Mouse (Mus musculus) large intestine, adult 2 months (tissue): ENCODE results near the gene Crip2. TPM values are rescaled to one million over a fixed set of nuclear protein-coding genes. Genes with fewer than 3 reads are reported as not detected.

Experiments used
- DNase-seq: peaks from one replicate; pipeline ENCODE4 v3.0.0-alpha.2; 2012; ENCODE audit warnings: low read depth, low spot score
- WGBS: fragments of 180-500 bp; shearing (Covaris S2); methylation state at CpG from one replicate; pipeline ENCODE4 v1.1.7; 2018; 5-methylcytosine and 5-hydroxymethylcytosine counted together
- polyA plus RNA-seq: library from polyadenylated mRNA; depleted of rRNA; stranded (reverse); fragments of >200 nt; gene quantifications from 2 replicates; pipeline ENCODE4 v1.2.3, GENCODE M21; 2012

Gene Crip2
- polyA plus RNA-seq, 1 experiment, result 87.2 TPM

GRCm38 (mm10) chr12:113124726-113125125, 15.3 kb upstream of the Crip2 start:
- WGBS, result 82% methylated on average over 6 of the region's 6 CpGs

GRCm38 (mm10) chr12:113130732-113131131, 9.3 kb upstream of the Crip2 start:
- DNase-seq, result no peak
- WGBS, result 92% methylated on average over 8 of the region's 8 CpGs

More at GRCm38 (mm10) chr12:113124726-113125125, 15.3 kb upstream of the Crip2 start:
- no peak for DNase-seq

GRCm38 (mm10) chr12:113131601-113132000, 8.4 kb upstream of the Crip2 start:
- WGBS, result 96% methylated on average over 14 of the region's 14 CpGs
- no peak for DNase-seq

GRCm38 (mm10) chr12:113132567-113132966, 7.5 kb upstream of the Crip2 start:
- no peak for DNase-seq

GRCm38 (mm10) chr12:113133260-113133659, 6.8 kb upstream of the Crip2 start:
- no peak for DNase-seq
- WGBS, result 83% methylated on average over 9 of the region's 9 CpGs

More at GRCm38 (mm10) chr12:113132567-113132966, 7.5 kb upstream of the Crip2 start:
- 11% methylated on average over 2 of the region's 2 CpGs for WGBS

GRCm38 (mm10) chr12:113133861-113134403, 6.1 kb upstream of the Crip2 start:
- WGBS, result 56% methylated on average over 5 of the region's 5 CpGs
- no peak for DNase-seq

GRCm38 (mm10) chr12:113134502-113134901, 5.5 kb upstream of the Crip2 start:
- no peak for DNase-seq
- WGBS, result 97% methylated on average over 4 of the region's 4 CpGs

GRCm38 (mm10) chr12:113135401-113135800, 4.6 kb upstream of the Crip2 start:
- 92% methylated on average over 7 of the region's 7 CpGs for WGBS
- no peak for DNase-seq

GRCm38 (mm10) chr12:113136492-113137020, 3.5 kb upstream of the Crip2 start:
- WGBS, result 87% methylated on average over 17 of the region's 17 CpGs
- no peak for DNase-seq

- DNase-seq, result no peak
- 92% methylated on average over 18 of the region's 18 CpGs for WGBS
Observed at GRCm38 (mm10) chr12:113137260-113138213, 2.5 kb upstream of the Crip2 start.

GRCm38 (mm10) chr12:113138291-113138690, 1.7 kb upstream of the Crip2 start:
- 83% methylated on average over 6 of the region's 6 CpGs for WGBS
- DNase-seq, result no peak

GRCm38 (mm10) chr12:113138901-113139864, 853 bp upstream of the Crip2 start:
- WGBS, result 59% methylated on average over 11 of the region's 11 CpGs
- no peak for DNase-seq

GRCm38 (mm10) chr12:113140616-113141411, 778 bp downstream of the Crip2 start:
- 3% methylated on average over 49 of the region's 49 CpGs for WGBS
- DNase-seq, result no peak

- no peak for DNase-seq
Observed at GRCm38 (mm10) chr12:113141531-113141973, 1.5 kb downstream of the Crip2 start.

GRCm38 (mm10) chr12:113142021-113142975, 2.3 kb downstream of the Crip2 start:
- 18% methylated on average over 15 of the region's 15 CpGs for WGBS
- DNase-seq, result no peak

More at GRCm38 (mm10) chr12:113141531-113141973, 1.5 kb downstream of the Crip2 start:
- WGBS, result 47% methylated on average over 8 of the region's 8 CpGs

GRCm38 (mm10) chr12:113143164-113143563, 3.1 kb downstream of the Crip2 start:
- no peak for DNase-seq
- 32% methylated on average over 7 of the region's 7 CpGs for WGBS

GRCm38 (mm10) chr12:113144001-113144756, 4.1 kb downstream of the Crip2 start:
- DNase-seq, result no peak
- WGBS, result 70% methylated on average over 20 of the region's 20 CpGs
